Mouse (Mus musculus) cerebellum, adult 2 months (tissue): ENCODE measurements around the gene Xrcc6. TPM values are rescaled to one million over a fixed set of nuclear protein-coding genes. Genes with fewer than 3 reads are reported as not detected.

Source experiments
- DNase-seq, 2 experiments: peaks; one replicate each; pipeline ENCODE4 v3.0.0; 2021
- H3K27ac ChIP-seq: fragments of 200-500 bp; 2 replicates; pipeline ENCODE4 v1.5.1; 2012; ENCODE audit warnings: low read length, control low read depth, inconsistent platforms; ENCODE audit not compliant: insufficient read depth
- H3K27me3 ChIP-seq: fragments of 200-500 bp; 2 replicates; pipeline ENCODE4 v1.6.1; 2012; ENCODE audit warnings: inconsistent platforms, mild to moderate bottlenecking, low read length, moderate library complexity; ENCODE audit not compliant: control insufficient read depth, insufficient read depth
- H3K4me1 ChIP-seq: fragments of 200-500 bp; 2 replicates; pipeline ENCODE4 v1.6.1; 2011; ENCODE audit warnings: low read length; ENCODE audit not compliant: control insufficient read depth, insufficient read depth
- H3K4me3 ChIP-seq: fragments of 200-500 bp; replicated peaks from 2 replicates; pipeline ENCODE3; 2011; ENCODE audit warnings: mild to moderate bottlenecking, low read depth, low read length, control low read depth; ENCODE audit not compliant: insufficient read depth
- CTCF ChIP-seq: fragments of 200-500 bp; IDR thresholded peaks from 2 replicates; pipeline ENCODE4 v1.5.1; 2011; ENCODE audit warnings: low read depth, mild to moderate bottlenecking, control low read depth, low read length, moderate library complexity, borderline replicate concordance; ENCODE audit not compliant: insufficient read depth
- POLR2A ChIP-seq: fragments of 200-500 bp; IDR thresholded peaks from 2 replicates; pipeline ENCODE4 v1.6.1; 2011; ENCODE audit warnings: low read length, control low read depth, borderline replicate concordance; ENCODE audit not compliant: insufficient read depth
- WGBS: fragments of 180-500 bp; shearing (Covaris S2); methylation state at CpG from one replicate; pipeline ENCODE4 v1.1.7; 2018; 5-methylcytosine and 5-hydroxymethylcytosine counted together
- polyA plus RNA-seq: library from polyadenylated mRNA; depleted of rRNA; stranded (reverse); fragments of >200 nt; gene quantifications from 2 replicates; pipeline ENCODE4 v1.2.3, GENCODE M21; 2012

Gene Xrcc6
- polyA plus RNA-seq, 1 experiment = 37.9 TPM

- no peaks in the 10 kb centered on the region for H3K27me3 ChIP-seq
- DNase-seq = no peak
- peaks cover 15% of the 10 kb centered on the region for H3K4me1 ChIP-seq
- TF ChIP-seq POLR2A = no peak
- TF ChIP-seq CTCF = no peak
- no peak overlapping the region for H3K4me3 ChIP-seq
- 60% methylated on average over 3 of the region's 3 CpGs for WGBS
- H3K27ac ChIP-seq = no peak overlapping the region
These were observed 28.7 kb upstream of the Xrcc6 start for GRCm38 (mm10) chr15:81958906-81959305.

- Histone ChIP-seq H3K27me3 (no peaks in the 10 kb centered on the region), H3K4me3 (peak within 1 kb of the TSS; percentile 85), H3K4me1 (peaks cover 9% of the 10 kb centered on the region), H3K27ac (peak within 1 kb of the TSS; percentile 94)
- TF ChIP-seq CTCF (peak; percentile 81), POLR2A (peak; percentile 59; the same call in 1 of the 2 replicates)
- WGBS = 1% methylated on average over 76 of the region's 77 CpGs
- peak; percentile 98 to 99 for DNase-seq
These were observed 27.2 kb upstream of the Xrcc6 start, which contains the start of gene Pmm1 for GRCm38 (mm10) chr15:81960171-81961077. Gene Pmm1 (minus strand): TSS chr15:81960930.

GRCm38 (mm10) chr15:81961078-81961451, 26.6 kb upstream of the Xrcc6 start:
- H3K27me3 ChIP-seq = no peaks in the 10 kb centered on the region
- H3K4me3 ChIP-seq = peak overlapping the region; percentile 67
- WGBS = under 1% methylated on average over 7 of the region's 8 CpGs
- H3K4me1 ChIP-seq = peaks cover 8% of the 10 kb centered on the region
- 0 out of 2 replicates have a peak overlapping the region, but pooled peaks have one; percentile 20 for H3K27ac ChIP-seq
- TF ChIP-seq POLR2A = no peak
- TF ChIP-seq CTCF = no peak
- no peak for DNase-seq

GRCm38 (mm10) chr15:81964262-81964661, 23.4 kb upstream of the Xrcc6 start:
- no peaks in the 10 kb centered on the region for H3K4me1 ChIP-seq
- no peak for TF ChIP-seq POLR2A
- H3K4me3 ChIP-seq = no peak overlapping the region
- no peak overlapping the region for H3K27ac ChIP-seq
- 79% methylated on average over 1 of the region's 1 CpGs for WGBS
- H3K27me3 ChIP-seq = no peaks in the 10 kb centered on the region
- DNase-seq = no peak

GRCm38 (mm10) chr15:81964980-81965545, 22.6 kb upstream of the Xrcc6 start:
- 63% methylated on average over 4 of the region's 4 CpGs for WGBS
- Histone ChIP-seq H3K4me3 (no peak overlapping the region), H3K27ac (no peak overlapping the region), H3K4me1 (no peaks in the 10 kb centered on the region), H3K27me3 (no peaks in the 10 kb centered on the region)
- DNase-seq = no peak
- no peak for TF ChIP-seq POLR2A
- TF ChIP-seq CTCF = no peak

- 77% methylated on average over 14 of the region's 14 CpGs for WGBS
- no peaks in the 10 kb centered on the region for H3K4me1 ChIP-seq
These were observed 21.4 kb upstream of the Xrcc6 start for GRCm38 (mm10) chr15:81966062-81966829.

GRCm38 (mm10) chr15:81967821-81968220, 19.8 kb upstream of the Xrcc6 start:
- TF ChIP-seq POLR2A (no peak), CTCF (no peak)
- no peak for DNase-seq
- no peak overlapping the region for H3K4me3 ChIP-seq
- H3K27me3 ChIP-seq = no peaks in the 10 kb centered on the region
- H3K4me1 ChIP-seq = no peaks in the 10 kb centered on the region
- H3K27ac ChIP-seq = no peak overlapping the region
- 88% methylated on average over 5 of the region's 5 CpGs for WGBS

More at GRCm38 (mm10) chr15:81966062-81966829, 21.4 kb upstream of the Xrcc6 start:
- no peak overlapping the region for H3K27ac ChIP-seq
- no peak overlapping the region for H3K4me3 ChIP-seq
- TF ChIP-seq CTCF (no peak), POLR2A (no peak)
- no peak for DNase-seq
- H3K27me3 ChIP-seq = no peaks in the 10 kb centered on the region
